Mouse (Mus musculus) heart, adult 2 months (tissue): Measurements from ENCODE around the gene Macrod2. TPM values are rescaled to one million over a fixed set of nuclear protein-coding genes. Genes with fewer than 3 reads are reported as not detected.

Experiments used
- DNase-seq, 2 experiments: peaks; one replicate each; pipeline ENCODE4 v3.0.0; 2021
- H3K27ac ChIP-seq: fragments of 200-600 bp; 2 replicates; pipeline ENCODE4 v1.8.1; 2022
- H3K27me3 ChIP-seq: fragments of 200-500 bp; 2 replicates; pipeline ENCODE4 v1.6.1; 2012; ENCODE audit warnings: mild to moderate bottlenecking, low read length, inconsistent platforms, mixed read lengths; ENCODE audit not compliant: control insufficient read depth, insufficient read depth
- H3K36me3 ChIP-seq: fragments of 200-500 bp; 2 replicates; pipeline ENCODE4 v1.6.1; 2012; ENCODE audit warnings: low read length, inconsistent platforms; ENCODE audit not compliant: control insufficient read depth, insufficient read depth
- H3K4me1 ChIP-seq: fragments of 200-500 bp; 2 replicates; pipeline ENCODE4 v1.6.1; 2011; ENCODE audit warnings: low read length; ENCODE audit not compliant: control insufficient read depth, insufficient read depth
- H3K4me3 ChIP-seq: fragments of 200-600 bp; 2 replicates; pipeline ENCODE4 v1.8.1; 2022
- H3K79me2 ChIP-seq: fragments of 200-500 bp; replicated peaks from 2 replicates; pipeline ENCODE4 v1.6.1; 2012; ENCODE audit warnings: mild to moderate bottlenecking, inconsistent platforms, low read length, moderate library complexity, mixed read lengths; ENCODE audit not compliant: control insufficient read depth, insufficient read depth
- H3K9ac ChIP-seq: fragments of 200-500 bp; 2 replicates; pipeline ENCODE4 v1.6.1; 2012; ENCODE audit warnings: low read depth, mild to moderate bottlenecking, control low read depth, inconsistent platforms, low read length, mixed read lengths
- CTCF ChIP-seq: fragments of 200-600 bp; IDR thresholded peaks from 2 replicates; pipeline ENCODE4 v1.8.1; 2022; ENCODE audit warnings: antibody characterized with exemption, mild to moderate bottlenecking, moderate library complexity
- EP300 ChIP-seq: fragments of 200-500 bp; IDR thresholded peaks from 2 replicates; pipeline ENCODE4 v1.6.1; 2011; ENCODE audit warnings: low read depth, low read length, control low read depth; ENCODE audit not compliant: insufficient read depth
- POLR2A ChIP-seq: fragments of 200-500 bp; IDR thresholded peaks from 2 replicates; pipeline ENCODE4 v1.6.1; 2011; ENCODE audit warnings: mild to moderate bottlenecking, low read depth, low read length, control low read depth; ENCODE audit not compliant: insufficient read depth
- WGBS: fragments of 180-500 bp; shearing (Covaris S2); methylation state at CpG from one replicate; pipeline ENCODE4 v1.1.7; 2018; 5-methylcytosine and 5-hydroxymethylcytosine counted together
- intact Hi-C: fragments of 180-260 bp; cut with DNase I; formaldehyde crosslinking; loops from one replicate; pipeline ENCODE4 v1.15.1; 2025
- polyA plus RNA-seq: library from polyadenylated mRNA; depleted of rRNA; stranded (reverse); fragments of >200 nt; gene quantifications from 2 replicates; pipeline ENCODE4 v1.2.3, GENCODE M21; 2012
- total RNA-seq, 2 experiments: library from RNA; stranded (reverse); gene quantifications; 2 replicates each; pipeline ENCODE4 v1.2.3; 2021

The Macrod2 gene
- total and polyA plus RNA-seq, 3 experiments = 2.3 to 9.7 (median 8.5) TPM

GRCm38 (mm10) chr2:141954795-141955194 lies 1559.7 kb downstream of the Macrod2 start:
- no peaks in the 10 kb centered on the region for H3K79me2 ChIP-seq
- no peak overlapping the region for H3K27ac ChIP-seq
- no peaks in the 10 kb centered on the region for H3K27me3 ChIP-seq
- no peak overlapping the region for H3K9ac ChIP-seq
- no peak overlapping the region for H3K4me3 ChIP-seq
- intact Hi-C loops = no loop called here
- WGBS = 73% methylated on average over 1 of the region's 1 CpGs
- H3K36me3 ChIP-seq = no peaks in the 10 kb centered on the region
- no peak for DNase-seq
- no peak for TF ChIP-seq CTCF
- TF ChIP-seq POLR2A = no peak
- no peak for TF ChIP-seq EP300
- no peaks in the 10 kb centered on the region for H3K4me1 ChIP-seq

GRCm38 (mm10) chr2:141955197-141955596 lies 1560.1 kb downstream of the Macrod2 start:
- 57% methylated on average over 3 of the region's 3 CpGs for WGBS
- Histone ChIP-seq H3K79me2 (no peaks in the 10 kb centered on the region), H3K9ac (no peak overlapping the region), H3K36me3 (no peaks in the 10 kb centered on the region), H3K4me1 (no peaks in the 10 kb centered on the region), H3K27me3 (no peaks in the 10 kb centered on the region), H3K4me3 (no peak overlapping the region), H3K27ac (no peak overlapping the region)
- no peak for DNase-seq
- TF ChIP-seq CTCF (no peak), POLR2A (no peak), EP300 (no peak)
- intact Hi-C loops = no loop called here

- WGBS = 45% methylated on average over 1 of the region's 1 CpGs
- no peaks in the 10 kb centered on the region for H3K79me2 ChIP-seq
- DNase-seq = no peak
- no peaks in the 10 kb centered on the region for H3K36me3 ChIP-seq
- no peak overlapping the region for H3K4me3 ChIP-seq
- H3K4me1 ChIP-seq = no peaks in the 10 kb centered on the region
- intact Hi-C loops = no loop called here
- no peak for TF ChIP-seq POLR2A
- no peak for TF ChIP-seq CTCF
- TF ChIP-seq EP300 = no peak
- H3K27ac ChIP-seq = no peak overlapping the region
- no peak overlapping the region for H3K9ac ChIP-seq
- no peaks in the 10 kb centered on the region for H3K27me3 ChIP-seq
These were observed 1567.8 kb downstream of the Macrod2 start for GRCm38 (mm10) chr2:141962868-141963267.

- Histone ChIP-seq H3K27me3 (no peaks in the 10 kb centered on the region), H3K4me3 (no peak overlapping the region), H3K9ac (no peak overlapping the region), H3K36me3 (no peaks in the 10 kb centered on the region), H3K4me1 (no peaks in the 10 kb centered on the region), H3K27ac (no peak overlapping the region), H3K79me2 (no peaks in the 10 kb centered on the region)
- TF ChIP-seq CTCF (no peak), POLR2A (no peak), EP300 (no peak)
- 54% methylated on average over 7 of the region's 7 CpGs for WGBS
- intact Hi-C loops = no loop called here
- no peak for DNase-seq
These were observed 1588.7 kb downstream of the Macrod2 start for GRCm38 (mm10) chr2:141983664-141984395.

- 50% methylated on average over 6 of the region's 6 CpGs for WGBS
- intact Hi-C loops = no loop called here
- DNase-seq = peak; percentile 43 to 71
These were observed 1603.8 kb downstream of the Macrod2 start for GRCm38 (mm10) chr2:141998901-141999300.

GRCm38 (mm10) chr2:142024534-142025155 lies 1629.5 kb downstream of the Macrod2 start:
- Histone ChIP-seq H3K27ac (no peak overlapping the region), H3K4me3 (no peak overlapping the region)
- 69% methylated on average over 4 of the region's 4 CpGs for WGBS

More at GRCm38 (mm10) chr2:141998901-141999300, 1603.8 kb downstream of the Macrod2 start:
- Histone ChIP-seq H3K27me3 (no peaks in the 10 kb centered on the region), H3K4me1 (no peaks in the 10 kb centered on the region), H3K4me3 (no peak overlapping the region), H3K9ac (no peak overlapping the region), H3K36me3 (no peaks in the 10 kb centered on the region), H3K27ac (no peak overlapping the region), H3K79me2 (no peaks in the 10 kb centered on the region)
- TF ChIP-seq EP300 = 0 out of 2 replicates have a peak, but pooled peaks have one; percentile 35
- no peak for TF ChIP-seq POLR2A

More at GRCm38 (mm10) chr2:142024534-142025155, 1629.5 kb downstream of the Macrod2 start:
- no peak for DNase-seq
- H3K9ac ChIP-seq = no peak overlapping the region
- no peaks in the 10 kb centered on the region for H3K79me2 ChIP-seq
- no peaks in the 10 kb centered on the region for H3K27me3 ChIP-seq
- intact Hi-C loops = no loop called here
- no peaks in the 10 kb centered on the region for H3K4me1 ChIP-seq
- TF ChIP-seq EP300 = no peak
- TF ChIP-seq POLR2A = no peak
- no peak for TF ChIP-seq CTCF
- no peaks in the 10 kb centered on the region for H3K36me3 ChIP-seq
